Mouse (Mus musculus) heart, adult 2 months (tissue): Measurements from ENCODE around the gene Itpr2.
A peak's percentile ranks its signal among the peaks of the same experiment; 100 is the strongest.

ENCODE experiments used
- CTCF ChIP-seq: fragments of 200-600 bp; IDR thresholded peaks from 2 replicates; pipeline ENCODE4 v1.8.1; 2022; ENCODE audit warnings: antibody characterized with exemption, mild to moderate bottlenecking, moderate library complexity
- POLR2A ChIP-seq: fragments of 200-500 bp; IDR thresholded peaks from 2 replicates; pipeline ENCODE4 v1.6.1; 2011; ENCODE audit warnings: mild to moderate bottlenecking, low read depth, low read length, control low read depth; ENCODE audit not compliant: insufficient read depth

DNA sequence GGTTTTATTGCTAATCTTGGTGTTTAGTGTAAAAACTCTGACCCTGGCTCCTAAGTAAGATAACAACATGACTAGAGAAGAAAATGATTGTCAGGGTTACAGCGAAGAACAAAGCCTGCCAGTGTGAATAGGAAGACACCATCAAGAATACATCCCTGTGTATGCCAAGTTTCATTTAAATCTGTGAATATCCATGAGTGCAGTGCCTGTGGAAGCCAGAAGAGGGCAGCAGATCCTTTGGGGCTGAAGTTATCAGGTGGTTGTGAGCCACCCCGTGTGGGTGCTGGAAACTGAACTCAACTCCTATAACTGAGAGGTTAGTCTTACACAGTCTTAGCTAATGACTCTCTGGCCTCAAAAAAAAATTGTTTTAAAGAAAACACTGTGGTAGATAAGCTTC lies 109.8 kb downstream of the Itpr2 start:
- TF ChIP-seq CTCF, result peak; percentile 56
- no peak for TF ChIP-seq POLR2A
